In the genomic region with DNA sequence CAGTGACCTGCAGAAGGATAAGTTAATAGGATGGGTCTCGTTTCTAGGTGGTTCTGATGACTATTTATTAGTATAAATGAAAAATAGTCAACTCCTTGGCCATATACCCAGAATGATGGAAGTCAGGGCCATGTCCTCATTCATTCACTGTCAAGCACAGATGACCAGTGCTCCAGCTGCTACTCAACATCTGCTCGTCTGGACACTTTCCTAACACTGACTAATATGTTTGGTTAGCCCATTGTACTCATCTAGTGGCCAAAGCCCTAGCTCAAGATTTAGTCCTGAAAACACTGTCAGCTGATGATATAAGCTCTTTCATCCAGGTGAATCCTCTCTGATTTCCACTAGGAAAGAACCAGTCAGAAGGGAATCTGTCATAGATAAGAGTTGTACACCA, we compare ENCODE assay signal across 28 mouse cellular contexts. TPM values are rescaled to one million over a fixed set of nuclear protein-coding genes. Genes with fewer than 3 reads are reported as not detected.
DNase-seq lines count a peak whose midpoint lies in the region; ATAC-seq lines count a peak whose summit lies in the region.
"Had no signal": no experiment of that assay in that cellular context is flagged by ENCODE, and none has a peak within 500 bp of the region (broad histone marks: within the 10 kb centered on the region; RNA-seq: fewer than 3 reads in every experiment).

No protein-coding gene starts in this region.

- no peak overlapping the region for H3K27ac ChIP-seq in heart, embryonic 12.5 days (ENCODE audit: poor library complexity, severe bottlenecking)
- no peak overlapping the region for H3K27ac ChIP-seq in heart, embryonic 10.5 days
- H3K27ac ChIP-seq: embryonic facial prominence, embryonic 13.5 days; embryonic facial prominence, embryonic 15.5 days; forebrain, embryonic 10.5 days; forebrain, embryonic 12.5 days had no signal

- H3K4me2 ChIP-seq in heart, embryonic 12.5 days = no peak overlapping the region
- H3K4me2 ChIP-seq: embryonic facial prominence, embryonic 13.5 days; embryonic facial prominence, embryonic 15.5 days; forebrain, embryonic 12.5 days had no signal

- intact Hi-C loops in heart, postnatal 14 days (cut with DNase I) = no loop called here

- no peak overlapping the region for H3K4me3 ChIP-seq in heart, embryonic 12.5 days
- H3K4me3 ChIP-seq in heart, embryonic 10.5 days = no peak overlapping the region
- H3K4me3 ChIP-seq: embryonic facial prominence, embryonic 13.5 days; embryonic facial prominence, embryonic 15.5 days; erythroblast, embryonic 14.5 days; forebrain, embryonic 10.5 days; forebrain, embryonic 12.5 days had no signal

- H3K9me3 ChIP-seq in heart, embryonic 12.5 days (replicated peaks) = peaks cover 2% of the 10 kb centered on the region; the same call in 1 of the 2 replicates
- H3K9me3 ChIP-seq in heart, embryonic 10.5 days = no peaks in the 10 kb centered on the region

- no peaks in the 10 kb centered on the region for H3K36me3 ChIP-seq in heart, embryonic 12.5 days
- no peaks in the 10 kb centered on the region for H3K36me3 ChIP-seq in heart, embryonic 10.5 days
- H3K36me3 ChIP-seq: embryonic facial prominence, embryonic 13.5 days; embryonic facial prominence, embryonic 15.5 days; forebrain, embryonic 10.5 days; forebrain, embryonic 12.5 days had no signal

- peak; percentile 33 to 37 for DNase-seq in heart, adult 18-20 months
- DNase-seq in heart, adult 9 months (ENCODE audit: low spot score in 2 of 2) = peak; percentile 29 to 41
- no peak for DNase-seq in heart, embryonic 10.5 days (ENCODE audit: low spot score)
- peak; percentile 7 to 30 for DNase-seq in heart, postnatal 14 days
- no peak for DNase-seq in heart, postnatal 4 days
- DNase-seq: adrenal gland, adult 2 months; adrenal gland, postnatal 10 days; adrenal gland, postnatal 25 days; cerebellum, adult 11 months; cerebellum, adult 18-20 months; cerebellum, adult 8-10 months; cerebellum, adult 9-11 months; cerebellum, postnatal 14 days; cerebellum, postnatal 36 days; embryo, embryonic 11 days had no signal

- H3K9ac ChIP-seq in heart, embryonic 12.5 days = no peak overlapping the region
- H3K9ac ChIP-seq: embryonic facial prominence, embryonic 13.5 days; embryonic facial prominence, embryonic 15.5 days; forebrain, embryonic 12.5 days had no signal

- ATAC-seq in heart, embryonic 12.5 days (ENCODE audit: insufficient number of reproducible peaks, low FRiP score) = no peak
- ATAC-seq: forebrain, embryonic 14.5 days had no signal

- 0 out of 2 replicates have a peak, but pooled peaks cover 2% of the 10 kb centered on the region for H3K4me1 ChIP-seq in heart, embryonic 12.5 days (replicated peaks)
- H3K4me1 ChIP-seq in heart, embryonic 10.5 days = no peaks in the 10 kb centered on the region
- H3K4me1 ChIP-seq: embryonic facial prominence, embryonic 13.5 days had no signal

- no peaks in the 10 kb centered on the region for H3K27me3 ChIP-seq in heart, embryonic 12.5 days (replicated peaks)
- no peaks in the 10 kb centered on the region for H3K27me3 ChIP-seq in heart, embryonic 10.5 days (ENCODE audit: insufficient read depth, poor library complexity, severe bottlenecking)
- H3K27me3 ChIP-seq: embryonic facial prominence, embryonic 13.5 days; embryonic facial prominence, embryonic 15.5 days; forebrain, embryonic 12.5 days had no signal

- WGBS in heart, embryonic 12.5 days = 65% methylated on average over 2 of the region's 2 CpGs
- WGBS in heart, embryonic 10.5 days = 73% methylated on average over 2 of the region's 2 CpGs

RNA-seq across cellular contexts. Expression of a gene that starts 24.1 kb away (rescaled TPM):
- not detected for total RNA-seq in heart, adult 18-20 months (2021)
- polyA plus RNA-seq in heart, embryonic 12.5 days (2016; fragmentation: Nextera tagmentation; extraction: Ambion mirVana) = 0.26 TPM in 1 of 2 replicates, not detected in the other
- polyA plus RNA-seq in heart, embryonic 10.5 days (2016; fragmentation: Nextera tagmentation; extraction: Ambion mirVana) = not detected in 2 replicates
- total RNA-seq in heart, postnatal 14 days (2021) = under 1 TPM; 0.15 to 0.79 TPM
- under 1 TPM; 0.18 to 0.62 TPM for total RNA-seq in heart, postnatal 4 days (2021)
- total RNA-seq: adrenal gland, adult 2 months; adrenal gland, postnatal 25 days; adrenal gland, postnatal 4 days; common myeloid progenitor, adult 5-6 weeks; ES-E14; MEL had no signal
- polyA plus RNA-seq: adrenal gland, adult 2 months; C2C12; embryonic facial prominence, embryonic 11.5 days; embryonic facial prominence, embryonic 13.5 days; erythroblast, embryonic 14.5 days; forebrain, embryonic 10.5 days had no signal

Comparison
In these comparisons a context has a peak if more than half of its experiments do, and no peak if none do; other contexts are left out.
1. DNase-seq: peak in heart, adult 18-20 months (2 of 2), heart, adult 9 months (2 of 2) and heart, postnatal 14 days (2 of 2); none in heart, embryonic 10.5 days (single experiment) and heart, postnatal 4 days (single experiment).